Mouse (Mus musculus) gastrocnemius, postnatal 14 days (tissue): Measurements from ENCODE around the gene Tnpo1. TPM values are rescaled to one million over a fixed set of nuclear protein-coding genes. Genes with fewer than 3 reads are reported as not detected.

ENCODE experiments used
- DNase-seq: peaks from one replicate; pipeline ENCODE4 v3.0.0; 2021; ENCODE audit warnings: mixed read lengths
- intact Hi-C: fragments of 180-260 bp; cut with DNase I; formaldehyde crosslinking; loops from one replicate; pipeline ENCODE4 v1.15.1; 2025; ENCODE audit warnings: low total_unique reads
- total RNA-seq, 2 experiments: library from RNA; stranded (reverse); gene quantifications; 2 replicates each; pipeline ENCODE4 v1.2.3; 2021

Gene Tnpo1
- total RNA-seq, 2 experiments from 2014 or later, result 46.9 to 47.0 TPM

DNA sequence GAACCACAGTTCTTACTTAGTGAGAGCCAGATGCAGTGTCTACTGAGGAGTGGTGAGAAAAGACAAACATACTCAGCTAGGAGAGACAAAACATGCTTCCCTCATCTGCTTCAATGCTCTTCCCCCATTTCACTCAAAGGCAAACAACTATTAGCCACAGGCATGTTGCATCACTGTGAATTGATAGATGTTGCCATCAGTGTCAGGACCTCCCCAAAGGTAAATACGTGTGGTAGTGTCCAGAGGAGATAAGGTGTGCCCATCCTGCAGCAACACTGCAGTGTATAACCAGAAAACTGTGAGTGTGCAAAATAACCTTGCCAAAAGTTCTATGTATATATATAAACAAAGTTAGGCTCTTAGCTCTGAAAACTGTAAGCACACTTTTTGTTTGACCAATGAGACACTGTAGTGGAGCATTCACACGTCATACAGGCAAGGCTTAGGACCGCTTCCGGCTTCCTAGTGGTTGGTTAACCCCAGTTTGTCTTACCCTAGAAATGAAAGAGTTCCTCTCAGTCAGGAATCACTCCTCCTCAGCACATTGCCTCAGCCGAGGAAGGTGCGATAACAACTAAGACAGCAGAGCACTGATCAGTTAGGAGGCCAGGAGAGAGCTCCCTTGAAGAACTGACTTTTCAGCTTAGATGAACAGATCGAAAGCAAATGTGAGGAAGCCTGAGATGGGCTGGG, 29.6 kb downstream of the Tnpo1 start:
- no peak for DNase-seq
- intact Hi-C loops, result no loop called here

DNA sequence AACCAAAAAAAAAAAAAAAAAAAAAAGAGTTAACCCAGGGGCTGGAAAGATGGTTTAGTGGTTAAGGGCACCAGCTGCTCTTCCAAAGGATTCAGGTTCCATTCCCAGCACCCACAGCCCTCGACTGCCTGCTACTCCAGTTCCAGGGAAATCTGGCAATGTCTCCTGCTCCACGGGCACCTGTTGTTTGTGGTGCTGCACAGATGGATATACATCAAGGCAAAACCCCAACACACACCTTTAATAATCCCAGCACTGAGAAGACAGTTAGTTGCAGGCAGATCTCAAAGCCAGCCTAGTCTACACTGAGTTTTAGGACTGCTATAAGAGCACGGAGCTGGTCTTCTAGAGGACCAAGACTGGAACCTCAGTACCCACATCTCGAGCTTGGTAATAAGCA, 30.2 kb downstream of the Tnpo1 start:
- no peak for DNase-seq
- intact Hi-C loops, result no loop called here

GRCm38 (mm10) chr13:98894900-98895299, 31.3 kb downstream of the Tnpo1 start:
- intact Hi-C loops, result no loop called here
- no peak for DNase-seq

- DNase-seq, result no peak
- intact Hi-C loops, result no loop called here
Measured at GRCm38 (mm10) chr13:98891443-98891842, 34.7 kb downstream of the Tnpo1 start.

- intact Hi-C loops, result no loop called here
- peak; percentile 88 for DNase-seq
Measured at GRCm38 (mm10) chr13:98890871-98891219, 35.3 kb downstream of the Tnpo1 start.

GRCm38 (mm10) chr13:98890137-98890870, 35.9 kb downstream of the Tnpo1 start:
- intact Hi-C loops, result no loop called here
- DNase-seq, result peak; percentile 71

DNA sequence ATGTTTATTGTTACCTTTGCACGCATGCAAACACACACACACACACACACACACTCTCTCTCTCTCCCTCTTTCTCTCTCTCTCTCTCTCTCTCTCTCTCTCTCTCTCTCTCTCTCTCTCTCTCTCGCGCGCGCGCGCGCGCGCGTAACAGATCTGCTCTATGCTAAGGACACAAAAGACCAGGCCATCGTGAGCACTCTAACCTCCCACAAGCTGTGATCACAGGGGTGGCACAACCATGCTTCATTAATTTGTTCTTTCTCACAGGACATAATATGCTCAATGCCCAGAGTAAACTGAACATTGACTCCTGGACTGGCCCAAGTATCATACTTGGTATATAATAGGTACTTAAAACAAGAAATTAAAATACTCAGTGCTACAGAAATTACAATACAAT, 37.0 kb downstream of the Tnpo1 start:
- intact Hi-C loops, result no loop called here
- no peak for DNase-seq

GRCm38 (mm10) chr13:98883774-98884173, 42.4 kb downstream of the Tnpo1 start:
- intact Hi-C loops, result no loop called here

GRCm38 (mm10) chr13:98881991-98882390, 44.2 kb downstream of the Tnpo1 start:
- intact Hi-C loops, result no loop called here
- no peak for DNase-seq

More at GRCm38 (mm10) chr13:98883774-98884173, 42.4 kb downstream of the Tnpo1 start:
- no peak for DNase-seq

DNA sequence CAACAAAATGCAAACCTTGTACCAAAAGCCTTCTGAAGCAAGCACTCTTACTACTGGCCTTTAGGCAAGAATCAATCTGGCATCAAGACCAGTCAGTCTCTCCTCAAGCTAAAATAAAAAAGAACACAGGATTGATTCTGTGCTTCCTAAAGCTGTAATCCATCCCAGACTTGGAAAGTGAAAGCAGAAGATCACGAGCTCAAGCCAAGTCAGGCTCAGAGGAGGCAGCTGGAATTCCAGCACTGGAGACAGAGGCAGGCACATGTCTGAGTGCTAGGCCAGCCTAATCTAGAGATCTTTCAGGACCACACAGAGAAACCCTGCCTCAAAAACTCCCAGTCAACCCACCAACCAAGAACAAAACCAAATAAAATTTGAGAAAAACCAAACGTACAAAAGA, 45.8 kb downstream of the Tnpo1 start:
- DNase-seq, result peak; percentile 18
- intact Hi-C loops, result no loop called here

DNA sequence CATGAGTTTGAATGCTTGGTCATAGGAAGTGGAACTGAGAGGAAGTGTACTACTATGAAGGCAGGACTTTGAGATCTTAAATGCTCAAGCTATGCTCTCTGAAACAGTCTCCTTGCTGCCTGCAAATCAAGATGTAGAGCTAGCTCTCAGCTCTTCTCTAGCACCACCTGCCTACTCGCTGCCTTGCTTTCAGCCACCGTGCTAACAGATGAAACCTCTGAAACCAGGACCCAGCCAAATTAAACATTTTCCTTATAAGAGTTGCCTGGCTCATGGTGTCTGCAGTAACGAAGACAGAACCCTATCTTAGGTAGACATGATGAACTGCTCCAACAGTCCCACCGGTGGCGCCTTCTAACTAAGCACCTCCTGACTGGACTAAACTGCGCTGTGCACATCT, 46.8 kb downstream of the Tnpo1 start:
- intact Hi-C loops, result loop anchor here (10.0 kb wide), 1 partner anchor 215 kb away; no protein-coding TSS in a partner anchor
- DNase-seq, result no peak

DNA sequence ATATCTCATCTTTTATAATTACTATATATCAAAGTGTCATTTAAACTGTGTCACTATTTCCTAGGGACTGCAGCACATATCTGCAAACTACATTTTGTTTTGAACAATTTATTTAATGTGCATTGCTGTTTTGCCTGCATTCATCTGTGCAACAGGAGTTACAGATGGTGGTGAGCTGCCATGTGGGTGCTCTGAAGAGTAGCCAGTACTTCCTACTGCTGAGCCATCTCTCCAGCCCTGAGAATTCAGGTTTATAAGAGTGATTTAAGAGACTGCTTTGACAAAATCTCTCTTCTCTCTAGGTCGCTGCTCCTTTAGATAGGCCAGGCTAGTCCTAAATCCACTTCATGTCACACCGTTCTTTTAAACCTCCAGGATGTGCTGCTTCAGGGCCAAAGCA, 49.0 kb downstream of the Tnpo1 start:
- no peak for DNase-seq
- intact Hi-C loops, result loop anchor here (10.0 kb wide), 1 partner anchor 218 kb away; no protein-coding TSS in a partner anchor

GRCm38 (mm10) chr13:98874727-98875126, 51.5 kb downstream of the Tnpo1 start:
- intact Hi-C loops, result loop anchor here (10.0 kb wide), 1 partner anchor 220 kb away; no protein-coding TSS in a partner anchor
- no peak for DNase-seq

DNA sequence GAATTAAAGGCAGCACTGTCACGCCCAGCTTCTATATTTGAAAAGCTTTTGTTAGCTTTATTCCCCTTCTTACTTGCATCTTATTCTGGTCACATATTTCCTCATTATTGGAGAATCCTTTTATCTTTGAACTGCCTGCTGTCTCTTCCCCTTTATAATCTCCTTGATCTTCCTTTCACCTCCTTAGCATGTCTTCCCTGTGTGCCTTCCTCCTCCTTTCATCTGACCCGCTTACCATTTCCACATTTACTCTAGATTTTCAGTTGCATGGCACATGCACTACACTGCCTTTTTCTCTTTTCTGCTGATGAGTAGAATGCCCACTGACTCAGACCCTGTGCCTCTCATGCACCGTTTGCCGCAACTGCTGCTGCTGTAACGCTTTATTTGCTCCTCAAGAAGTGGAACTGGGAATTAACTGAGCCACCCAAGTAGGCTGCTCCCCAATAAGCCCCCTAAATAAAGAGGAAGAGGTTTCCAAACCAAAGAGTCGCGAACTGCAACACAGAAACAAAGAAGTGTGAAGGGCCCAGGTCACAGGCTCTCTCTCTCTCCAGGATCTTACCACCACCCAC, 53.8 kb downstream of the Tnpo1 start:
- intact Hi-C loops, result loop anchor here (10.0 kb wide), 1 partner anchor 222 kb away; no protein-coding TSS in a partner anchor
- no peak for DNase-seq

DNA sequence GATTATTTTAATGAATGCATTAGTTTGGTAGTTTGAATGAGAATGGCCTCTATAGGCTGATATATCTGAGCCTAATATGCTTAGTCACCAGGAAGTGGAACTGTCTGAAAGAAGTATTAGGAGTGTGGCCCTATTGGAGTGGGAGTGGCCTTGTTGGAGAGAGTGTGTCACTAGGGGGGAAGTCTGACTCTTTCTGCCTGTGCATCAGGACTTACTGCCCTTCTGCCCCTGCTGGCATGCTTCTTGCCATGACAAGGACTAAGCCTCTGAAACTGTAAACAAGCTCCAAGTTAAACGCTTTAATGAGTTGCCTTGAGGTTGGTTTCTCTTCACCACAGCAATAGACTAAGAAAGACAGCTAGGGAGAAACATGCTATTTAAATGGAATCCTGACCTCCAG, 54.9 kb downstream of the Tnpo1 start:
- intact Hi-C loops, result loop anchor here (10.0 kb wide), 1 partner anchor 224 kb away; no protein-coding TSS in a partner anchor

DNA sequence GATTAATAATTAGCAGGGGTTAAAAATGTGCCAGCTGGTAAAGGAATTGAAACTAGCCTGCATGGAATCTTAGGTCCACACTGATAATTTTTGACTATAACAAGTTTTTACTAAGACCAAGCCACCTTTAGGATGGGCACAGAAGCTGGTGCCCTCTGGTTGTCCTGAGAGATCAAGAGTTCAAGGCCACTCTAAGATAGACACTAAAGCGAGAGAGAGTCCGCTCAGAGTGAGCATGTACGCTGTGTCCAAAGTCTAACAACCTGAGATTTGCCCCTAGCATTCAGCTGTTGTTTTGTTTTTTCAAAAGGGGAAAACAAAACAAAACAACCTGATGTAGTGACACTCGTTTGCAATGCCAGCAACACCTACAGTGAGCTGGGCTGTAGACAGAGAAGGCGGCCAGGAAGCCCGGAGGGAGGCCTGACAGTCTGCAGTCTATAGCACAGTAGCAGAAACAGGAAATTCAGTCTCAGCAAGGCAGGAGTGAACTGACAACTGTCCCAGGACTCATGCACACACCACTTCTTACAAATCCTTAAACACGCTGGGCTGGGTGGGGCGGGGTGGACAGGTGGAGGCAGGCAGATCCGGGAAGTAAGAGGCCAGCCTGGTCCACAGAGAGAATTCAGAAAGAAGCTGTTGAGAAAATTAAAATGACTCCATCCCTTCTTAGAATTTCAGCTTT, 57.8 kb downstream of the Tnpo1 start:
- intact Hi-C loops, result loop anchor here (10.0 kb wide), 1 partner anchor 446 kb away; no protein-coding TSS in a partner anchor
- no peak for DNase-seq

More for the DNA sequence above, 54.9 kb downstream of the Tnpo1 start:
- no peak for DNase-seq

GRCm38 (mm10) chr13:98867810-98868209, 58.4 kb downstream of the Tnpo1 start:
- peak; percentile 14 for DNase-seq
- intact Hi-C loops, result loop anchor here (10.0 kb wide), 1 partner anchor 447 kb away; no protein-coding TSS in a partner anchor

DNA sequence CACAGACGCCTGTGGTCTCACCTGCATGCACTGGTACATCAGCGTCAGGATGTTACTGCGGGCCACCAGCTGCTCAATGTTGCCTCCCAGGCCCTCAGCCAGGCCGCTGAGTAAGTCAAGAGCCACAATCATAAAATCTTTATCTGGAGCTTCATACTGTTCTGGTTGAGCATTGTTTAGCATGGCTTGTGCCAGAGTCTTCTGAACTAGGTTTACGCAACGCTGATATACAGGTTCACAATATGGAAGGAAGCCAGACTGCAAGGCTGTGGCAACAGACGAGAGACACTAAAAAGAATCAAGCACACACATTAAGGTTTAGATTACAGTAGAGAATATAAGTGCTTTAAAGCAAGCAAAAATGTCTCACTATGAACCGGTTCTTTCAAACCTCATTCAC, 70.9 kb downstream of the Tnpo1 start:
- no peak for DNase-seq
- intact Hi-C loops, result no loop called here

DNA sequence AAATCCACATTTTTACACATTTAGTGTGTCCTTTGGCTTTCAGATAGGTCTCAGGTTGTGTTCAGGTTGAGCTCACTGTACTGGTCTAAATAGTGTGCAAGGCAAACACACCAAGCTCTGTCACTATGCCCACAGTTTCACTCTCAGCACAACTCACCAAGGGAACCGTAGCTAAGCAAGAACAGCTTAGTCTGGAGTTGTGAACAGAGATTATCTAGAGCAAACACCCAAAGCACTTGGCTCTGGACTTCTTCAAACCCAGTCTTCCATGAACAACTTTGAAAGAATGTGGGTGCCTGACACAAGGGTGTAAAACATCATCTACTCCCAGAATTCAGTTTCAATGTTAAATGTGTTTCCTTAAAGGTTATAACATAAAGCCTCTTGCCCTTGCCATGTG, 80.4 kb downstream of the Tnpo1 start:
- intact Hi-C loops, result no loop called here
- no peak for DNase-seq
